ENCODE assay signal across 9 mouse cellular contexts in the genomic region with DNA sequence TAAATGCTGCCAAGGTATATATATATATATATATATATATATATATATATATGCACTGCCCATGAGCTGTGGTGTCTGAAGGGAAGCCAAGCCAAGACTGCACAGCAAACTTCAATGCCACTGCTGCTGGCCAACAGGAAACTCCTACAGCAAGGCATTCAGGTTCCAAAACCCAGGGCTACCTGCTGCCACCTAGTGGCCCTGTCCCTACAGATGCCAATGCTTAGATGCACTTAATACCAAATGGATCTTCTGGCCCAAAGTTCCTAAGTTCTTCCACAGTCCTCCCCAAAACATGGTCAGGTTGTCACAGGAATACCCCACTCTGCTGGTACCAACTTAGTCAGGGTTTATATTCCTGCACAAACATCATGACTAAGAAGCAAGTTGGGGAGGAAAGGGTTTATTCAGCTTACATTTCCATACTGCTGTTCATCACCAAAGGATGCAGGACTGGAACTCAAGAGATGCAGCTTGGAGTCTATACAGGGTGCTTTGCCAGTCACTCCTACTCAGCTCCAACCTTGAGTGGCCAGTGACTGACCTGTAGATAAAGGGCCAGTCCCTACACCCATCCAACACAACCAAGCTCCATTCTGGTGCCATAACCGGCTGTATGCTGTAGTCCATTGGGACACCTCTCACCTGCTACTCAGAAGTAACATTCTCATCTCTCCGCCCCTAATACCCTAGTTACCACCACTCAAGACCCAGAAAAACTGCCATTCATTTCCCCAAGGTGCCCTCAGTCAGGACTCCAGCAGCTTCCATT. TPM values are rescaled to one million over a fixed set of nuclear protein-coding genes. Genes with fewer than 3 reads are reported as not detected.
DNase-seq lines count a peak whose midpoint lies in the region; ATAC-seq and TF ChIP-seq lines count a peak whose summit lies in the region.
"Had no signal": no experiment of that assay in that cellular context is flagged by ENCODE, and none has a peak within 500 bp of the region (broad histone marks: within the 10 kb centered on the region; RNA-seq: fewer than 3 reads in every experiment).

No protein-coding gene starts in this region.

- H3K36me3 ChIP-seq in kidney, embryonic 14.5 days (ENCODE audit: control insufficient read depth, insufficient read depth, low read length): peaks cover 48% of the 10 kb centered on the region
- peaks cover 46% of the 10 kb centered on the region for H3K36me3 ChIP-seq in limb, embryonic 14.5 days (ENCODE audit: control insufficient read depth, insufficient read depth, low read length)
- peaks cover 34% of the 10 kb centered on the region for H3K36me3 ChIP-seq in myocyte (ENCODE audit: control insufficient read depth, insufficient read depth)
- peaks cover 19% of the 10 kb centered on the region for H3K36me3 ChIP-seq in stomach, postnatal 0 days (ENCODE audit: control insufficient read depth, insufficient read depth, low read length)

- no peak overlapping the region for H3K4me2 ChIP-seq in kidney, embryonic 14.5 days (replicated peaks; ENCODE audit: low read depth, low read length)
- H3K4me2 ChIP-seq in limb, embryonic 14.5 days (replicated peaks; ENCODE audit: low read depth, low read length, severe bottlenecking): no peak overlapping the region
- no peak overlapping the region for H3K4me2 ChIP-seq in myocyte (ENCODE audit: low read depth)
- no peak overlapping the region for H3K4me2 ChIP-seq in stomach, postnatal 0 days (replicated peaks; ENCODE audit: low read depth)

- peak; percentile 62 for DNase-seq in 3134 (ENCODE audit: extremely low read depth, insufficient read length, low spot score)
- peak; percentile 89 for DNase-seq in adipocyte (ENCODE audit: low spot score)
- DNase-seq in embryo, embryonic 10 days (ENCODE audit: low spot score): peak; percentile 93
- peak; percentile 54 for DNase-seq in gastrocnemius, postnatal 25 days
- DNase-seq in limb, embryonic 14.5 days (ENCODE audit: low spot score): peak; percentile 89
- peak; percentile 86 for DNase-seq in stomach, postnatal 0 days (ENCODE audit: low spot score)

- H3K27me3 ChIP-seq in kidney, embryonic 14.5 days (ENCODE audit: control insufficient read depth, insufficient read depth, low read length): no peaks in the 10 kb centered on the region
- H3K27me3 ChIP-seq in limb, embryonic 14.5 days (ENCODE audit: control insufficient read depth, insufficient read depth, low read length): no peaks in the 10 kb centered on the region
- H3K27me3 ChIP-seq in myocyte (ENCODE audit: control insufficient read depth, insufficient read depth, insufficient read length): no peaks in the 10 kb centered on the region
- H3K27me3 ChIP-seq in stomach, postnatal 0 days (ENCODE audit: control insufficient read depth, insufficient read depth, low read length): no peaks in the 10 kb centered on the region

- 0 out of 2 replicates have a peak, but pooled peaks have one; percentile 22 for ATAC-seq in kidney, embryonic 14.5 days (ENCODE audit: low FRiP score, low TSS enrichment)
- no peak for ATAC-seq in limb, embryonic 14.5 days (ENCODE audit: low FRiP score, low read depth)
- ATAC-seq in stomach, postnatal 0 days (ENCODE audit: low FRiP score, low TSS enrichment): peak; percentile 63

- 75% methylated on average over 2 of the region's 2 CpGs for WGBS in kidney, embryonic 14.5 days
- 66% methylated on average over 2 of the region's 2 CpGs for WGBS in limb, embryonic 14.5 days
- WGBS in stomach, postnatal 0 days: 75% methylated on average over 2 of the region's 2 CpGs

- H3K4me3 ChIP-seq in kidney, embryonic 14.5 days (ENCODE audit: low read length): no peak overlapping the region
- H3K4me3 ChIP-seq in limb, embryonic 14.5 days (replicated peaks; ENCODE audit: low read length): no peak overlapping the region
- H3K4me3 ChIP-seq in myocyte: no peak overlapping the region
- no peak overlapping the region for H3K4me3 ChIP-seq in stomach, postnatal 0 days (ENCODE audit: low read depth, low read length)

- no peak overlapping the region for H3ac ChIP-seq in myocyte (ENCODE audit: control insufficient read depth, insufficient read length)

- peaks cover 31% of the 10 kb centered on the region for H3K79me2 ChIP-seq in myocyte (ENCODE audit: control insufficient read depth, insufficient read depth)

- no peak for TF ChIP-seq POLR2A in limb, embryonic 14.5 days (IDR thresholded peaks at IDR 0.05; ENCODE audit: borderline replicate concordance, extremely low read depth, insufficient read depth, insufficient read length)
- peak; percentile 22 for TF ChIP-seq POLR2A in myocyte (IDR thresholded peaks at IDR 0.05; ENCODE audit: insufficient read length, low read depth)

- peak; percentile 89 for TF ChIP-seq CTCF in stomach, postnatal 0 days (IDR thresholded peaks at IDR 0.05; ENCODE audit: low read depth)

- TF ChIP-seq EP300 in stomach, postnatal 0 days (optimal IDR thresholded peaks at IDR 0.05): no peak

- H3K9ac ChIP-seq in kidney, embryonic 14.5 days (ENCODE audit: low read depth, low read length): no peak overlapping the region
- H3K9ac ChIP-seq in limb, embryonic 14.5 days (ENCODE audit: low read depth, low read length, severe bottlenecking): no peak overlapping the region
- H3K9ac ChIP-seq in stomach, postnatal 0 days (ENCODE audit: low read length): no peak overlapping the region

- H3K9me3 ChIP-seq in kidney, embryonic 14.5 days (ENCODE audit: control insufficient read depth, low read length): no peaks in the 10 kb centered on the region
- no peaks in the 10 kb centered on the region for H3K9me3 ChIP-seq in limb, embryonic 14.5 days (ENCODE audit: control insufficient read depth, low read length)
- H3K9me3 ChIP-seq in stomach, postnatal 0 days (ENCODE audit: control insufficient read depth, low read length): no peaks in the 10 kb centered on the region

- H3K27ac ChIP-seq in kidney, embryonic 14.5 days (ENCODE audit: low read depth, low read length): no peak overlapping the region
- H3K27ac ChIP-seq in limb, embryonic 14.5 days (replicated peaks; ENCODE audit: low read depth, low read length): no peak overlapping the region
- no peak overlapping the region for H3K27ac ChIP-seq in stomach, postnatal 0 days (replicated peaks)

- H3K4me1 ChIP-seq in kidney, embryonic 14.5 days (ENCODE audit: control insufficient read depth, insufficient read depth, low read length): peaks cover 15% of the 10 kb centered on the region
- peaks cover 11% of the 10 kb centered on the region; the same call in 1 of the 2 replicates for H3K4me1 ChIP-seq in limb, embryonic 14.5 days (ENCODE audit: control insufficient read depth, insufficient read depth, low read length)
- H3K4me1 ChIP-seq in stomach, postnatal 0 days (replicated peaks; ENCODE audit: control insufficient read depth, insufficient read depth): 0 out of 2 replicates have a peak, but pooled peaks cover 3% of the 10 kb centered on the region

TF ChIP-seq in myocyte, 11 proteins besides CTCF, POLR2A, EP300 and RAD21:
- TF ChIP-seq MYOD1 (IDR thresholded peaks at IDR 0.05; ENCODE audit: control insufficient read depth in 1 of 3, insufficient read length in 2 of 3, low read depth in 2 of 3): no peak
- peak; percentile 96 for TF ChIP-seq POLR2AphosphoS2 (IDR thresholded peaks at IDR 0.05; ENCODE audit: insufficient read length, low read depth)
- no peak for TF ChIP-seq MAX (IDR thresholded peaks at IDR 0.05; ENCODE audit: low read depth)

RNA-seq across cellular contexts. Expression of a gene that starts 5.6 kb away (rescaled TPM):
- total RNA-seq in gastrocnemius, postnatal 25 days (2021): not detected
- polyA plus RNA-seq in kidney, embryonic 14.5 days (2014; fragmentation: Nextera tagmentation; extraction: Ambion mirVana): not detected in 2 replicates
- polyA plus RNA-seq in limb, embryonic 14.5 days (2012; rRNA removed): 0.11 TPM in 1 of 2 replicates, not detected in the other
- polyA plus RNA-seq in limb, embryonic 14.5 days (2014; fragmentation: Nextera tagmentation; extraction: Ambion mirVana): not detected in 2 replicates
- polyA plus RNA-seq in myocyte (2012; fragmentation: generic; extraction: Trizol): not detected
- not detected in 2 replicates for polyA plus RNA-seq in stomach, postnatal 0 days (2015; fragmentation: Nextera tagmentation; extraction: Ambion mirVana)
- polyA plus RNA-seq: stomach, embryonic 14.5 days had no signal

RNA-seq across cellular contexts. Expression of a gene that starts 6.1 kb away (rescaled TPM):
- 100 to 1,000 TPM; 201 to 245 TPM for total RNA-seq in gastrocnemius, postnatal 25 days (2021)
- 32.2 and 74.9 TPM in 2 replicates for polyA plus RNA-seq in kidney, embryonic 14.5 days (2014; fragmentation: Nextera tagmentation; extraction: Ambion mirVana)
- 116 and 121 TPM in 2 replicates for polyA plus RNA-seq in limb, embryonic 14.5 days (2012; rRNA removed)
- 35.7 and 36.8 TPM in 2 replicates for polyA plus RNA-seq in limb, embryonic 14.5 days (2014; fragmentation: Nextera tagmentation; extraction: Ambion mirVana)
- polyA plus RNA-seq in myocyte (2012; fragmentation: generic; extraction: Trizol): 142 TPM
- polyA plus RNA-seq in stomach, postnatal 0 days (2015; fragmentation: Nextera tagmentation; extraction: Ambion mirVana): 40.6 and 43.9 TPM in 2 replicates

RNA-seq across cellular contexts. Expression of a gene that starts 7.0 kb away (rescaled TPM):
- total RNA-seq in gastrocnemius, postnatal 25 days (2021): 100 to 1,000 TPM; 325 to 356 TPM
- 1,163 and 1,521 TPM in 2 replicates for polyA plus RNA-seq in kidney, embryonic 14.5 days (2014; fragmentation: Nextera tagmentation; extraction: Ambion mirVana)
- 1,839 and 1,928 TPM in 2 replicates for polyA plus RNA-seq in limb, embryonic 14.5 days (2012; rRNA removed)
- 1,149 and 1,160 TPM in 2 replicates for polyA plus RNA-seq in limb, embryonic 14.5 days (2014; fragmentation: Nextera tagmentation; extraction: Ambion mirVana)
- 3,606 TPM for polyA plus RNA-seq in myocyte (2012; fragmentation: generic; extraction: Trizol)
- 828 and 879 TPM in 2 replicates for polyA plus RNA-seq in stomach, postnatal 0 days (2015; fragmentation: Nextera tagmentation; extraction: Ambion mirVana)

RNA-seq across cellular contexts. Expression of a gene that starts 25.9 kb away (rescaled TPM):
- under 1 TPM; 0.20 to 0.21 TPM for total RNA-seq in gastrocnemius, postnatal 25 days (2021)
- 1.3 and 1.7 TPM in 2 replicates for polyA plus RNA-seq in kidney, embryonic 14.5 days (2014; fragmentation: Nextera tagmentation; extraction: Ambion mirVana)
- 2.4 and 3.3 TPM in 2 replicates for polyA plus RNA-seq in limb, embryonic 14.5 days (2012; rRNA removed)
- 3.3 and 4.5 TPM in 2 replicates for polyA plus RNA-seq in limb, embryonic 14.5 days (2014; fragmentation: Nextera tagmentation; extraction: Ambion mirVana)
- polyA plus RNA-seq in myocyte (2012; fragmentation: generic; extraction: Trizol): 3.0 TPM
- polyA plus RNA-seq in stomach, postnatal 0 days (2015; fragmentation: Nextera tagmentation; extraction: Ambion mirVana): 1.2 and 1.4 TPM in 2 replicates
